Mouse (Mus musculus) stomach, embryonic 15.5 days (tissue): ENCODE results near the gene Galp. TPM values are rescaled to one million over a fixed set of nuclear protein-coding genes. Genes with fewer than 3 reads are reported as not detected.

Experiments
- ATAC-seq: fragments of 200-750 bp; cut with Nextera tagmentation; 2 replicates; pipeline ENCODE4 v1.8.0; 2017; ENCODE audit warnings: low read depth, moderate number of reproducible peaks, moderate TSS enrichment; ENCODE audit not compliant: insufficient read depth, low FRiP score
- H3K27ac ChIP-seq: fragments of 300-500 bp; sonication (generic); 2 replicates; pipeline ENCODE4 v1.5.1; 2015; ENCODE audit warnings: mild to moderate bottlenecking, inconsistent platforms
- H3K27me3 ChIP-seq: fragments of 300-500 bp; sonication (generic); replicated peaks from 2 replicates; pipeline ENCODE4 v1.6.1; 2015; ENCODE audit warnings: inconsistent platforms
- H3K36me3 ChIP-seq: fragments of 300-500 bp; sonication (generic); 2 replicates; pipeline ENCODE4 v1.6.1; 2015; ENCODE audit warnings: inconsistent platforms
- H3K4me1 ChIP-seq: fragments of 300-500 bp; sonication (generic); 2 replicates; pipeline ENCODE4 v1.6.1; 2015; ENCODE audit warnings: inconsistent platforms
- H3K4me2 ChIP-seq: fragments of 300-500 bp; sonication (generic); 2 replicates; pipeline ENCODE4 v1.6.1; 2015; ENCODE audit warnings: mild to moderate bottlenecking, inconsistent platforms
- H3K4me3 ChIP-seq: fragments of 300-500 bp; sonication (generic); replicated peaks from 2 replicates; pipeline ENCODE4 v1.5.1; 2015; ENCODE audit warnings: inconsistent platforms
- H3K9ac ChIP-seq: fragments of 300-500 bp; sonication (generic); 2 replicates; pipeline ENCODE4 v1.6.1; 2015; ENCODE audit warnings: inconsistent platforms
- H3K9me3 ChIP-seq: fragments of 300-500 bp; sonication (generic); 2 replicates; pipeline ENCODE4 v1.6.1; 2016; ENCODE audit warnings: inconsistent platforms
- WGBS: fragments of 180-500 bp; shearing (Covaris S2); methylation state at CpG from one replicate; pipeline ENCODE4 v1.1.7; 2015; 5-methylcytosine and 5-hydroxymethylcytosine counted together
- polyA plus RNA-seq: library from polyadenylated mRNA; unstranded; fragments of >200 nt; fragmentation: Nextera tagmentation; extraction: Ambion mirVana; gene quantifications from 2 replicates; pipeline ENCODE4 v1.2.1, GENCODE M21; 2015

Gene Galp
- polyA plus RNA-seq = not detected in 2 replicates

- H3K9me3 ChIP-seq = no peaks in the 10 kb centered on the region
- no peak within 1 kb of the TSS for H3K4me2 ChIP-seq
- H3K4me1 ChIP-seq = no peaks in the 10 kb centered on the region
- H3K9ac ChIP-seq = no peak within 1 kb of the TSS
- no peaks in the 10 kb centered on the region for H3K27me3 ChIP-seq
- 54% methylated on average over 3 of the region's 3 CpGs for WGBS
- H3K27ac ChIP-seq = no peak within 1 kb of the TSS
- no peaks in the 10 kb centered on the region for H3K36me3 ChIP-seq
- no peak for ATAC-seq
- H3K4me3 ChIP-seq = no peak within 1 kb of the TSS
These were observed at the start of gene Galp for GRCm38 (mm10) chr7:6196790-6197189. Gene Galp, plus strand, starts transcription at chr7:6197090.

GRCm38 (mm10) chr7:6147688-6148087, 49.2 kb upstream of the Galp start:
- no peaks in the 10 kb centered on the region for H3K27me3 ChIP-seq
- no peak overlapping the region for H3K9ac ChIP-seq
- WGBS = 54% methylated on average over 5 of the region's 5 CpGs
- H3K9me3 ChIP-seq = no peaks in the 10 kb centered on the region
- H3K27ac ChIP-seq = peak overlapping the region; percentile 73
- H3K4me1 ChIP-seq = peaks cover 56% of the 10 kb centered on the region
- peak; percentile 63; the same call in 1 of the 2 replicates for ATAC-seq
- no peaks in the 10 kb centered on the region for H3K36me3 ChIP-seq
- H3K4me2 ChIP-seq = no peak overlapping the region
- H3K4me3 ChIP-seq = no peak overlapping the region

DNA sequence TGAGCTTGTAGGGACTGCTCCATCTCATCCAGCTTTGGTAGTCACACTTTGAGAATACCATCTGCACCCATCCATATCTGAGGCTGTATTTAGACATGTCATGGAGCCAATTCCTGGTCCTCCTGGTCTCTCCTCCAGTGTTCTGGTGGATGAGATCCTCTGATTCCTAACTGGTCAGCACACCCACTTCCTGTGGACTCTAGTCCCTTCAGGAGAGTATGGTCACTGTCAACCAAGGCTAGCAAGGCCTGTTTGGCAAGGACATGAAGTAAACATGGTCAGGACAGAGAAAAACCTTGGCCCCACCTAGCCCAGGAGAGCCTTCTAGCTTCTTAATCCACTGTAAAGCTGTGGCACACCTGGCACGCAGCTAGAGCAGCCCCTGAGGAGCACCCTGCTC, 45.6 kb upstream of the Galp start:
- H3K9ac ChIP-seq = no peak overlapping the region
- H3K4me1 ChIP-seq = peaks cover 60% of the 10 kb centered on the region
- H3K27ac ChIP-seq = no peak overlapping the region
- H3K4me3 ChIP-seq = no peak overlapping the region
- H3K9me3 ChIP-seq = no peaks in the 10 kb centered on the region
- H3K36me3 ChIP-seq = no peaks in the 10 kb centered on the region
- H3K27me3 ChIP-seq = no peaks in the 10 kb centered on the region
- ATAC-seq = no peak
- no peak overlapping the region for H3K4me2 ChIP-seq
- WGBS = 79% methylated on average over 1 of the region's 1 CpGs

GRCm38 (mm10) chr7:6152036-6152435, 44.9 kb upstream of the Galp start:
- Histone ChIP-seq H3K4me3 (no peak overlapping the region), H3K4me2 (no peak overlapping the region), H3K4me1 (peaks cover 52% of the 10 kb centered on the region), H3K27me3 (no peaks in the 10 kb centered on the region), H3K27ac (no peak overlapping the region), H3K36me3 (no peaks in the 10 kb centered on the region), H3K9me3 (no peaks in the 10 kb centered on the region), H3K9ac (no peak overlapping the region)
- WGBS = 76% methylated on average over 3 of the region's 3 CpGs
- no peak for ATAC-seq

DNA sequence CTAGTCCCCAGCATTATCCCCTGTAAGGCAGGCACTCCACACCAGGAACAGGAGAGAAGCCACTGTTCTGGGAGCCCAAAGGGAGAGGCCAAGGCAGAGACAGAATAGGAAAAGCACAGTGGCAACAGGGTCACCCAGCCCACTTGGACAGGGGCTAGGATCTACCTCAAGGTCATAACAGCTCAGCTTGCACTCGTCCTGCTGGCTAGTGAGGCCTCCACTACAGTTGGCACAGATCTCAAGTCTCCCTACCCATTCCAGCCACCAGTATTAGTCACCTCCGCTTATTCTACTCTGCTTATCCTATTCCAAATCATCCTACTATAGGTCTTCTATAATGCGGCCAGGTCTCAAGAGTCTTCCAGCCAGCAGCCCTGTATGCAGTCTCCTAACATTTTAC, 43.8 kb upstream of the Galp start:
- H3K4me3 ChIP-seq = no peak overlapping the region
- H3K9ac ChIP-seq = no peak overlapping the region
- H3K4me2 ChIP-seq = no peak overlapping the region
- H3K27me3 ChIP-seq = no peaks in the 10 kb centered on the region
- H3K36me3 ChIP-seq = no peaks in the 10 kb centered on the region
- H3K4me1 ChIP-seq = peaks cover 42% of the 10 kb centered on the region
- 89% methylated on average over 3 of the region's 3 CpGs for WGBS
- no peak for ATAC-seq
- H3K27ac ChIP-seq = no peak overlapping the region
- H3K9me3 ChIP-seq = no peaks in the 10 kb centered on the region

GRCm38 (mm10) chr7:6154164-6154563, 42.7 kb upstream of the Galp start:
- Histone ChIP-seq H3K4me1 (peaks cover 34% of the 10 kb centered on the region), H3K9ac (no peak overlapping the region), H3K4me3 (peak overlapping the region; percentile 87), H3K27ac (peak overlapping the region; percentile 93), H3K9me3 (no peaks in the 10 kb centered on the region), H3K27me3 (no peaks in the 10 kb centered on the region), H3K4me2 (peak overlapping the region; percentile 76), H3K36me3 (no peaks in the 10 kb centered on the region)
- WGBS = 69% methylated on average over 5 of the region's 5 CpGs
- ATAC-seq = no peak

- H3K9me3 ChIP-seq = no peaks in the 10 kb centered on the region
- peak overlapping the region; percentile 92 for H3K9ac ChIP-seq
- H3K4me1 ChIP-seq = peaks cover 28% of the 10 kb centered on the region
- WGBS = under 1% methylated on average over 85 of the region's 85 CpGs
- peak overlapping the region; percentile 76 for H3K4me2 ChIP-seq
- H3K27me3 ChIP-seq = no peaks in the 10 kb centered on the region
- peak overlapping the region; percentile 93 for H3K27ac ChIP-seq
- H3K4me3 ChIP-seq = peak overlapping the region; percentile 87
- H3K36me3 ChIP-seq = no peaks in the 10 kb centered on the region
- ATAC-seq = peak; percentile 56
These were observed 41.6 kb upstream of the Galp start for GRCm38 (mm10) chr7:6155031-6155872.

DNA sequence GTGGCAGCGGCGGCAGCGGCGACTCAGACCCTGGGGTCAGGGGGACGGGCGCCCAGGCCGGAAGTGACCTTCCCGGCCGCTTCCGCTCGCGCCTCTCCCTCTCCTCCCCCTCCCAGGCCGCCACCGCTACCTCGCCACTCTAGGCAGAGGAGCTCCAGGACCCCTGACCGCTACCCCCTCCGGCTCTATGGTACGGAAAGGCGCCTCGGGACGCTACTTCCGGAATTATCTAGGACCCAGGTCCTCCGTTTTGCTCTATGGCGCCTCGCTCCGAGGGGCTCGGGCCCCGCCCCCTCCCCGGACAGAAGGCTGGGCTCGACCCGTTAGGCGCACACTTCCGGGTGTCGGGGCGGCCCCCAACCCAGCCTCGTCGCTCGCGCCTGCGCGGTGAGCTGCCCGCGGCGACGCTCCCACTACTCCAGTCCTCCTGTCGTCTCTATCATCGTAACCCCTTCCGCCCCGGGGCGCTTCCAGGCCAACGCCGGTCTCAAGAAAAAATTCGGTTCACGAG, 40.9 kb upstream of the Galp start, which contains the start of gene Zfp787:
Zfp787 (minus strand) TSS at position 97 of the 511 bp plus-strand sequence.
- Histone ChIP-seq H3K9ac (peak within 1 kb of the TSS; percentile 92), H3K9me3 (no peaks in the 10 kb centered on the region), H3K4me1 (peaks cover 28% of the 10 kb centered on the region), H3K27ac (peak within 1 kb of the TSS; percentile 93), H3K4me3 (peak within 1 kb of the TSS; percentile 87), H3K27me3 (no peaks in the 10 kb centered on the region), H3K36me3 (no peaks in the 10 kb centered on the region), H3K4me2 (peak within 1 kb of the TSS; percentile 76)
- ATAC-seq = peak; percentile 95
- under 1% methylated on average over 53 of the region's 54 CpGs for WGBS

DNA sequence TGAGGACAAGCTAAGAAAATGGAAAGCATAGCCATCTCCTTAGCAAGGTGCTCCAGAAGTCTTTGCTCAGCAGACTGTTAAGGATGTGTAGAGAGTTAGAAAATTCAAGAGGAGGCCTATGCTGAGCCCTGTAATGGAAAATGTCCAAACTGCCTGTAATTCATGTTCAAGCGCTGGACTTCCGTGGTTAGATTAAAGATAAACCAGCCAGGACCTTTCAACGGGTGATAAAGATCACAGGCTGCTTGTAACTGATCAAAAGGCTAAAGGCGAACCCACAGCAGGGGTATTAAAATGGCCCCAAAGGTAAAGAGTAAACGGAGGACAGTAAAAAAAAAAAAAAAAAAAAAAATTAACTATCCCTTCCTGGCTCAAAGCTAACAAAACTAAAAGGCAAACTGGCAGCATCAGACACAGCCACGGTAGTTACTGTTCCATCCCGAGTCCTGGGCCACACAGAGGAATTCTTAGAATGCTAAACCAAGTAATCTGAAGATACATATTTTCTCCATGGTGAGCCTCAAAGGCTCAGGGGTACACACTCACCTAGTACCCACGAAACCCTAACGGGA, 39.9 kb upstream of the Galp start:
- peaks cover 25% of the 10 kb centered on the region for H3K4me1 ChIP-seq
- no peaks in the 10 kb centered on the region for H3K36me3 ChIP-seq
- no peaks in the 10 kb centered on the region for H3K27me3 ChIP-seq
- no peaks in the 10 kb centered on the region for H3K9me3 ChIP-seq
- H3K4me2 ChIP-seq = peak overlapping the region; percentile 76
- H3K27ac ChIP-seq = peak overlapping the region; percentile 93; the same call in 1 of the 2 replicates
- no peak for ATAC-seq
- WGBS = 50% methylated on average over 9 of the region's 9 CpGs
- H3K9ac ChIP-seq = no peak overlapping the region
- peak overlapping the region; percentile 87 for H3K4me3 ChIP-seq

- H3K9me3 ChIP-seq = no peaks in the 10 kb centered on the region
- ATAC-seq = no peak
- no peak overlapping the region for H3K4me2 ChIP-seq
- H3K27me3 ChIP-seq = no peaks in the 10 kb centered on the region
- 64% methylated on average over 1 of the region's 1 CpGs for WGBS
- no peak overlapping the region for H3K9ac ChIP-seq
- H3K36me3 ChIP-seq = no peaks in the 10 kb centered on the region
- no peak overlapping the region for H3K4me3 ChIP-seq
- H3K27ac ChIP-seq = no peak overlapping the region
- peaks cover 22% of the 10 kb centered on the region for H3K4me1 ChIP-seq
These were observed 39.4 kb upstream of the Galp start for GRCm38 (mm10) chr7:6157479-6157878.

GRCm38 (mm10) chr7:6159604-6160003, 37.3 kb upstream of the Galp start:
- Histone ChIP-seq H3K27me3 (no peaks in the 10 kb centered on the region), H3K9me3 (no peaks in the 10 kb centered on the region), H3K4me2 (no peak overlapping the region), H3K36me3 (no peaks in the 10 kb centered on the region), H3K4me3 (no peak overlapping the region), H3K27ac (no peak overlapping the region), H3K4me1 (0 out of 2 replicates have a peak, but pooled peaks cover 4% of the 10 kb centered on the region), H3K9ac (no peak overlapping the region)
- 81% methylated on average over 3 of the region's 3 CpGs for WGBS
- no peak for ATAC-seq

DNA sequence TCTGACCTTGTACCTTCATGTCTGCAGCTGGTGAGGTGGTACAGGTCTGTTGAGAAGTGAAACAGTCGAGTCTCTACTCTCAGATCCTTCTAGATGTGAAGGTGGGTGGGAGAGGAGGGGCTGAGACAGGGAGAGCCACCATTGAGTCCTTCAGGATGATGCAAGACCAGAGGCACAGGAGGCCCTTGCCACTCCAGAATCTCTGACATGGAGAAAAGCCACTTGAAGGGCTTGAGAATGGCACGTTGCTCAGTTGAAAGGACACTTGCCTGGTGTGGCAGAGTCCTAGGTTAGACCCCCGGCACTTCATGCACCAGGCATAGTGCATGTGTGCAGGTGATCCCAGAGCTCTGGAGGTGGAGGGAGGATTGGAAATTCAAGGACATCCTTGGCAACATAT, 35.3 kb upstream of the Galp start:
- no peaks in the 10 kb centered on the region for H3K27me3 ChIP-seq
- no peak overlapping the region for H3K27ac ChIP-seq
- 58% methylated on average over 3 of the region's 3 CpGs for WGBS

More for the DNA sequence above, 35.3 kb upstream of the Galp start:
- no peaks in the 10 kb centered on the region for H3K9me3 ChIP-seq
- no peaks in the 10 kb centered on the region for H3K4me1 ChIP-seq
- H3K9ac ChIP-seq = no peak overlapping the region
- no peak overlapping the region for H3K4me3 ChIP-seq
- H3K36me3 ChIP-seq = no peaks in the 10 kb centered on the region
- no peak for ATAC-seq
- no peak overlapping the region for H3K4me2 ChIP-seq
